Mouse (Mus musculus): ENCODE data around the gene Mtcp1.

The Mtcp1 gene

GRCm38 (mm10) chrX:75415936-75416785 lies at the start of gene Mtcp1, which contains the start of the genes Cmc4 and Brcc3:
Gene Mtcp1, minus strand, starts transcription at chrX:75416588.
Gene Cmc4, minus strand, starts transcription at chrX:75416584.
Gene Brcc3, plus strand, starts transcription at chrX:75416628.
- peak; percentile 79 for DNase-seq (ENCODE audit: low read depth in 2 of 2, low spot score in 2 of 2)

GRCm38 (mm10) chrX:75454597-75454996 lies 38.2 kb upstream of the Mtcp1 start:
- no peak for DNase-seq (ENCODE audit: low read depth in 2 of 2, low spot score in 2 of 2)

- no peak for DNase-seq (ENCODE audit: low read depth in 2 of 2, low spot score in 2 of 2)
Measured at GRCm38 (mm10) chrX:75409711-75410110, 6.7 kb downstream of the Mtcp1 start.

- DNase-seq (ENCODE audit: low read depth in 2 of 2, low spot score in 2 of 2): no peak
Measured at GRCm38 (mm10) chrX:75403350-75403749, 13.0 kb downstream of the Mtcp1 start.

- no peak for DNase-seq (ENCODE audit: low read depth in 2 of 2, low spot score in 2 of 2)
Measured at GRCm38 (mm10) chrX:75402668-75403067, 13.7 kb downstream of the Mtcp1 start.

- no peak for DNase-seq (ENCODE audit: low read depth in 2 of 2, low spot score in 2 of 2)
Measured at GRCm38 (mm10) chrX:75399471-75399870, 16.9 kb downstream of the Mtcp1 start.

- peak; percentile 51 for DNase-seq (ENCODE audit: low read depth in 2 of 2, low spot score in 2 of 2)
Measured at GRCm38 (mm10) chrX:75382195-75382771, 34.1 kb downstream of the Mtcp1 start, which contains the start of the genes Fundc2 and F8. Gene Fundc2, plus strand, starts transcription at chrX:75382399. Gene F8, minus strand, starts transcription at chrX:75382615.

GRCm38 (mm10) chrX:75381699-75382098 lies 34.7 kb downstream of the Mtcp1 start:
- DNase-seq (ENCODE audit: low read depth in 2 of 2, low spot score in 2 of 2): no peak

- DNase-seq (ENCODE audit: low read depth in 2 of 2, low spot score in 2 of 2): no peak
Measured at GRCm38 (mm10) chrX:75381176-75381575, 35.2 kb downstream of the Mtcp1 start.

- no peak for DNase-seq (ENCODE audit: low read depth in 2 of 2, low spot score in 2 of 2)
Measured at GRCm38 (mm10) chrX:75376815-75377214, 39.6 kb downstream of the Mtcp1 start.

GRCm38 (mm10) chrX:75372666-75373425 lies 43.5 kb downstream of the Mtcp1 start:
- DNase-seq (ENCODE audit: low read depth in 2 of 2, low spot score in 2 of 2): no peak

- DNase-seq (ENCODE audit: low read depth in 2 of 2, low spot score in 2 of 2): no peak
Measured at GRCm38 (mm10) chrX:75370197-75370596, 46.2 kb downstream of the Mtcp1 start.

All from CD8-positive naive resting alpha-beta T cell, adult 2 months (primary cell).